Mouse (Mus musculus): Measurements from ENCODE around the gene Suox. TPM values are rescaled to one million over a fixed set of nuclear protein-coding genes. Genes with fewer than 3 reads are reported as not detected.
A peak's percentile ranks its signal among the peaks of the same experiment; 100 is the strongest.
"Not testable (repeated sequence)": the region's sequence is repeated elsewhere in the genome, so short reads cannot be mapped to it uniquely, and the experiment has no call there.

The Suox gene
- polyA plus RNA-seq, 1 experiment: 0.36 TPM

DNA sequence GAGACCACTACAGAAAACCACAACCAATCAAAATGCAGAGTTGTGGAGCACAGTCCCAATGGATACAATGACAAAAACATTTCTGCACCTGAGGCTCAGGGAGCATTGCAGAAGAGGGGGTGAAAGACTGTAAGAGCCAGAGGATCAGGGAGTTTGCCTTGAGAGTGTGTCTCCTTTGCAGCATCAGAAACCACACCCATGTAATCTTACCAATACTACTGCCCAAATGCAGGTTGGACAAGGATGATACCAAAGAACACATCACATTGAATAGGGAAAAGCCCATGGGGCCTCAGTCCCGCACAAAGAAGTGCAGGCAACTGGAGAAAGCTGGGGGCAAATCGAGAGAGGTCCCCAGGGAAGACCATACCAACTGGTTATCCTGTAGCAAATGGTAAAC is 44.1 kb downstream of the Suox start:
- no peak for TF ChIP-seq GATA1 (IDR thresholded peaks at IDR 0.05; ENCODE audit: borderline replicate concordance, low read length)
- H3K4me1 ChIP-seq: peaks cover 22% of the 10 kb centered on the region
- no peak overlapping the region for H3K4me3 ChIP-seq (replicated peaks)

GRCm38 (mm10) chr10:128627398-128628317 is 46.2 kb downstream of the Suox start:
- H3K4me3 ChIP-seq (replicated peaks): no peak overlapping the region
- H3K36me3 ChIP-seq (replicated peaks; ENCODE audit: low read length): peaks cover 25% of the 10 kb centered on the region
- no peak for TF ChIP-seq FLI1 (IDR thresholded peaks at IDR 0.05; ENCODE audit: low read length)
- TF ChIP-seq GATA1 (IDR thresholded peaks at IDR 0.05; ENCODE audit: borderline replicate concordance, low read length): no peak
- H3K9me3 ChIP-seq: no peaks in the 10 kb centered on the region
- H3K27me3 ChIP-seq (replicated peaks): peaks cover 9% of the 10 kb centered on the region
- peaks cover 22% of the 10 kb centered on the region for H3K4me1 ChIP-seq

More for the DNA sequence above, 44.1 kb downstream of the Suox start:
- H3K36me3 ChIP-seq (replicated peaks; ENCODE audit: low read length): peaks cover 8% of the 10 kb centered on the region
- no peaks in the 10 kb centered on the region for H3K9me3 ChIP-seq
- H3K27me3 ChIP-seq (replicated peaks): peaks cover 23% of the 10 kb centered on the region

DNA sequence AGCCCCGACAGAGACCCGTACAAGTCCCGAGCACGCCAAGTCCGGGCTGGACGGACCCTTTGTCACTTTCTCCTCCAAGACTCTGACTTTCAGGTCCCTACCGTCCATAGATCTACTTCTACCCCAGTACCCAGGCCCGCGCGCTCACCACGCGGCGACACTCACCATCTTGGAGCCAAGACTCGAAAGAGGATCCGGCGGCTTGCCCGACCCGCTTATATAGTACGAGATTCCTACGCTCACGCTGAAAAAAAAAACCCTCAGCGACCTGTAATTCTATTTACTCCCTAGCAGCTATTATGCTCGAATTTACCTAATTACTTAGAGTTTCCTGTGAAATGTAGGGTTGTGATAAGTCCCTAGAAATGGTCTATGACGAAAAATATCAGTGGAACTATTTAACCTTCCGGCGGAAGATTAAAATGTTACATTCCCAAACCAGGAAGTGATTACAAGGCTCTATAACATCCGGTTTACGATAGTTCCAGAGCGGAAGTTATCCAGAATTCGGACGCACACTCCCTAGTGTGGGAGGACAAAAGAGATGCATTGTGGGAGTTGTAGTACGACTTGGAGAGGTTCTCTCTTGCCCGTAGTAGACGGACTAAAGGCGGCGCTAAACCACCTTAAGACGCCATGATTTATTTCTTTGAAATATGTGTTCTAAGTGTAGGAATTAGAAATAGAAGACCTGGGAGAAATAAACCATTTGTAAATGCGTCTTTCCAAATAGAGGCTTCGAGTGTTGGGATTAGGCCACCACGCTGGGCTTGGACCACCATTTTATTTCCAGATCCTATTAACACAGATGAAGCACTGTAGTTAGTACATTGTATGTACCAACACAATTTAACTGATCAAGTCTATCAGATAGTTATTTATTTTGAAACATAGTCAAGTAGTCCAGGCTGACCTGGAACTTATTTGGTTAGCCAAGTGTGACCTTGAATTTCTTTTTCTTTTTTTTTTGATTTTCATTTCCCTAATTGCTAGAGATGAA is 47.3 kb downstream of the Suox start, which contains the start of gene Rps26:
Gene Rps26, minus strand, starts transcription at position 437 of the 1,000 bp plus-strand sequence.
- Histone ChIP-seq H3K4me3 (replicated peaks) (peak within 1 kb of the TSS; percentile 98), H3K9me3 (no peaks in the 10 kb centered on the region), H3K4me1 (peaks cover 19% of the 10 kb centered on the region), H3K27me3 (replicated peaks) (peaks cover 2% of the 10 kb centered on the region), H3K36me3 (replicated peaks; ENCODE audit: low read length) (peaks cover 29% of the 10 kb centered on the region)
- TF ChIP-seq FLI1 (IDR thresholded peaks at IDR 0.05; ENCODE audit: low read length): peak; percentile 75; the same call in 1 of the 2 replicates
- TF ChIP-seq GATA1 (IDR thresholded peaks at IDR 0.05; ENCODE audit: borderline replicate concordance, low read length): no peak

DNA sequence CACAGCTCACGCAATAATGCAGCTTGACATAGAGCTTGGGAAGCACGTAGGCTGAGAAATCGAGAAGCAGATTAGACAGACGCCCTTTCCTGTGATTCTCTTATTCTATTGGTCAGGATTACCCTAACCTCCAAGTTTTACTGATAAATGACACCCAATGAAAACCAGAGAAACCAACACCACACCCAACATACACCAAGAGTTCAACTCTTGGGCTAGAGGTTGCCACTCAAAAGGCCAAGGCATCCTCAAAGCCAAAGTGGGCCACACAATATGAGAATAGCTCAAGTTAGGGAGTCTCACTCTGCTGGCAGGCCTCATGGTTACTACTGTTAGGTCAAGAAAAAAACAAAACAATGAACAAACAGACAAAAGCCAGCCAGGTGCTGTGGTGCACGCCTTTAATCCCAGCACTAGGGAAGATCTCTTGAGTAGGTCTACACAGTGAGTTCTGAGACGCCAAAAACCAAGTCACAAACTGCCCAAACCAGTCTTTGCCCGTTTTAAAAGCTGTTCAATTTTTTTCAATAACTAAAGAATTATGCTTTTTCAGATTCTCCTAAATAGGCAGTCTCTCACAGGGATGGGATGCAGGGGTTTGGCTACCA is 48.5 kb downstream of the Suox start:
- Histone ChIP-seq H3K9me3 (no peaks in the 10 kb centered on the region), H3K36me3 (replicated peaks; ENCODE audit: low read length) (peaks cover 29% of the 10 kb centered on the region), H3K27me3 (replicated peaks) (no peaks in the 10 kb centered on the region), H3K4me1 (peaks cover 18% of the 10 kb centered on the region), H3K4me3 (replicated peaks) (peak overlapping the region; percentile 98)
- no peak for TF ChIP-seq GATA1 (IDR thresholded peaks at IDR 0.05; ENCODE audit: borderline replicate concordance, low read length)
- no peak for TF ChIP-seq FLI1 (IDR thresholded peaks at IDR 0.05; ENCODE audit: low read length)

GRCm38 (mm10) chr10:128623106-128623613 is 50.7 kb downstream of the Suox start:
- peaks cover 29% of the 10 kb centered on the region for H3K36me3 ChIP-seq (replicated peaks; ENCODE audit: low read length)
- peaks cover 26% of the 10 kb centered on the region for H3K4me1 ChIP-seq
- not testable (repeated sequence) for H3K27me3 ChIP-seq (replicated peaks); H3K9me3 ChIP-seq; H3K4me3 ChIP-seq (replicated peaks)

DNA sequence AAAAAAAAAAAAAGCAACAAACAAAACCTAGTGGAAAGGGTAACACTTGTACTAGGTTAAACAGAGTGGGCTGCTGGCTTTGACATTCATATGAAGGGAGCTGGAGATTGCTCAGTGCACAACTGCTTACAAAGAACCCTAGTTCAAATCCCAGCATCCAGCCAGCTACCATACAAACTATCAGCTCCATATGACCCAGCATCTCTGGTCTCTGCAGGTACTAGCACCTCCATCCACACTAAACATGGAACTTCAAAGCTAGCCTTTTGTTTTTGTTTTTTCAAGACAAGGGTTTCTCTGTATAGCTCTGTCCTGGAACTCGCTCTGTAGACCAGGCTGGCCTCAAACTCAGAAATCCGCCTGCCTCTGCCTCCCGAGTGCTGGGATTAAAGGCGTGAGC is 51.2 kb downstream of the Suox start:
- no peak overlapping the region for H3K4me3 ChIP-seq (replicated peaks)
- H3K36me3 ChIP-seq (replicated peaks; ENCODE audit: low read length): peaks cover 29% of the 10 kb centered on the region
- no peak for TF ChIP-seq GATA1 (IDR thresholded peaks at IDR 0.05; ENCODE audit: borderline replicate concordance, low read length)
- no peak for TF ChIP-seq FLI1 (IDR thresholded peaks at IDR 0.05; ENCODE audit: low read length)
- no peaks in the 10 kb centered on the region for H3K9me3 ChIP-seq
- peaks cover 23% of the 10 kb centered on the region for H3K4me1 ChIP-seq
- no peaks in the 10 kb centered on the region for H3K27me3 ChIP-seq (replicated peaks)

GRCm38 (mm10) chr10:128621986-128622520 is 51.8 kb downstream of the Suox start:
- Histone ChIP-seq H3K36me3 (replicated peaks; ENCODE audit: low read length) (peaks cover 29% of the 10 kb centered on the region), H3K4me3 (replicated peaks) (no peak overlapping the region), H3K9me3 (no peaks in the 10 kb centered on the region), H3K4me1 (peaks cover 20% of the 10 kb centered on the region), H3K27me3 (replicated peaks) (no peaks in the 10 kb centered on the region)
- TF ChIP-seq FLI1 (IDR thresholded peaks at IDR 0.05; ENCODE audit: low read length) (no peak), GATA1 (IDR thresholded peaks at IDR 0.05; ENCODE audit: borderline replicate concordance, low read length) (no peak)

GRCm38 (mm10) chr10:128620241-128620640 is 53.6 kb downstream of the Suox start:
- peaks cover 26% of the 10 kb centered on the region for H3K36me3 ChIP-seq (replicated peaks; ENCODE audit: low read length)
- peaks cover 18% of the 10 kb centered on the region for H3K4me1 ChIP-seq
- no peak overlapping the region for H3K4me3 ChIP-seq (replicated peaks)
- TF ChIP-seq GATA1 (IDR thresholded peaks at IDR 0.05; ENCODE audit: borderline replicate concordance, low read length) (no peak), FLI1 (IDR thresholded peaks at IDR 0.05; ENCODE audit: low read length) (no peak)
- no peaks in the 10 kb centered on the region for H3K9me3 ChIP-seq
- H3K27me3 ChIP-seq (replicated peaks): peaks cover 2% of the 10 kb centered on the region

Other genes starting within 250 kb of the Suox start
- 86.7 and 138 TPM in 2 replicates for gene Smarcc2, start 214.8 kb downstream of the Suox start, polyA plus RNA-seq (2012; ENCODE audit: insufficient read depth, low replicate concordance)
- 175 and 2,406 TPM in 2 replicates for gene Myl6, start 179.9 kb downstream of the Suox start, polyA plus RNA-seq (2012; ENCODE audit: insufficient read depth, low replicate concordance)
- gene Myl6b, start 175.4 kb downstream of the Suox start, polyA plus RNA-seq (2012; ENCODE audit: insufficient read depth, low replicate concordance): 9.5 and 15.9 TPM in 2 replicates
- 48.5 and 62.5 TPM in 2 replicates for gene Esyt1, start 148.2 kb downstream of the Suox start, polyA plus RNA-seq (2012; ENCODE audit: insufficient read depth, low replicate concordance)
- 21.5 and 24.2 TPM in 2 replicates for gene Zc3h10, start 126.3 kb downstream of the Suox start, polyA plus RNA-seq (2012; ENCODE audit: insufficient read depth, low replicate concordance)
- gene Rpl41, start 124.8 kb downstream of the Suox start, polyA plus RNA-seq (2012; ENCODE audit: insufficient read depth, low replicate concordance): 1,477 and 10,817 TPM in 2 replicates
- gene Pa2g4, start 108.1 kb downstream of the Suox start, polyA plus RNA-seq (2012; ENCODE audit: insufficient read depth, low replicate concordance): 407 and 451 TPM in 2 replicates
- gene Erbb3, start 84.4 kb downstream of the Suox start, polyA plus RNA-seq (2012; ENCODE audit: insufficient read depth, low replicate concordance): 0.08 TPM in 1 of 2 replicates, not detected in the other
- gene Rps26, start 47.3 kb downstream of the Suox start, polyA plus RNA-seq (2012; ENCODE audit: insufficient read depth, low replicate concordance): 3,363 and 5,964 TPM in 2 replicates
- 0.37 TPM in 1 of 2 replicates, not detected in the other for gene Ikzf4, start 28.1 kb downstream of the Suox start, polyA plus RNA-seq (2012; ENCODE audit: insufficient read depth, low replicate concordance)
- 3.1 and 11.0 TPM in 2 replicates for gene Rab5b, start 22.2 kb upstream of the Suox start, polyA plus RNA-seq (2012; ENCODE audit: insufficient read depth, low replicate concordance)
- 0.20 TPM in 1 of 2 replicates, not detected in the other for gene Pmel, start 30.1 kb upstream of the Suox start, polyA plus RNA-seq (2012; ENCODE audit: insufficient read depth, low replicate concordance)
- 3.6 and 5.7 TPM in 2 replicates for gene Cdk2, start 31.0 kb upstream of the Suox start, polyA plus RNA-seq (2012; ENCODE audit: insufficient read depth, low replicate concordance)
- gene Dgka, start 70.8 kb upstream of the Suox start, polyA plus RNA-seq (2012; ENCODE audit: insufficient read depth, low replicate concordance): 2.8 and 4.7 TPM in 2 replicates
- 123 and 134 TPM in 2 replicates for gene Pym1, start 73.8 kb upstream of the Suox start, polyA plus RNA-seq (2012; ENCODE audit: insufficient read depth, low replicate concordance)
- 3.4 TPM in 1 of 2 replicates, not detected in the other for gene Mmp19, start 116.8 kb upstream of the Suox start, polyA plus RNA-seq (2012; ENCODE audit: insufficient read depth, low replicate concordance)
- 13.4 and 18.2 TPM in 2 replicates for gene Dnajc14, start 130.0 kb upstream of the Suox start, polyA plus RNA-seq (2012; ENCODE audit: insufficient read depth, low replicate concordance)
- gene Tmem198b, start 130.3 kb upstream of the Suox start, polyA plus RNA-seq (2012; ENCODE audit: insufficient read depth, low replicate concordance): 0.95 and 2.0 TPM in 2 replicates
- 13.5 TPM in 1 of 2 replicates, not detected in the other for gene Sarnp, start 143.3 kb upstream of the Suox start, polyA plus RNA-seq (2012; ENCODE audit: insufficient read depth, low replicate concordance)
- gene Ormdl2, start 147.6 kb upstream of the Suox start, polyA plus RNA-seq (2012; ENCODE audit: insufficient read depth, low replicate concordance): 13.9 TPM in 1 of 2 replicates, not detected in the other
- gene Gdf11, start 217.6 kb upstream of the Suox start, polyA plus RNA-seq (2012; ENCODE audit: insufficient read depth, low replicate concordance): 0.18 TPM in 1 of 2 replicates, not detected in the other
- 17.7 and 57.2 TPM in 2 replicates for gene Cd63, start 226.9 kb upstream of the Suox start, polyA plus RNA-seq (2012; ENCODE audit: insufficient read depth, low replicate concordance)
- 15.8 and 37.7 TPM in 2 replicates for gene Rdh5, start 248.8 kb upstream of the Suox start, polyA plus RNA-seq (2012; ENCODE audit: insufficient read depth, low replicate concordance)
- gene Bloc1s1, start 250.0 kb upstream of the Suox start, polyA plus RNA-seq (2012; ENCODE audit: insufficient read depth, low replicate concordance): 56.5 and 587 TPM in 2 replicates

All from megakaryocyte, embryonic 14.5 days (primary cell).